Mouse (Mus musculus) spleen, adult 2 months (tissue): ENCODE measurements around the gene Nkx3-2. TPM values are rescaled to one million over a fixed set of nuclear protein-coding genes. Genes with fewer than 3 reads are reported as not detected.

ENCODE experiments used
- DNase-seq, 2 experiments: peaks; one replicate each; pipeline versions ENCODE4 v3.0.0 to v3.0.0-alpha.2; 2012 to 2021; ENCODE audit warnings: low spot score in 2 of 2, low read depth in 1 of 2
- H3K27ac ChIP-seq: fragments of 200-500 bp; 2 replicates; pipeline ENCODE4 v1.5.1; 2012; ENCODE audit warnings: low read length, inconsistent platforms; ENCODE audit not compliant: insufficient read depth
- H3K27me3 ChIP-seq: fragments of 200-500 bp; 2 replicates; pipeline ENCODE4 v1.6.1; 2012; ENCODE audit warnings: mild to moderate bottlenecking, moderate library complexity, low read length, inconsistent platforms; ENCODE audit not compliant: control insufficient read depth, insufficient read depth
- H3K36me3 ChIP-seq: fragments of 200-500 bp; 2 replicates; pipeline ENCODE4 v1.6.1; 2012; ENCODE audit warnings: mild to moderate bottlenecking, low read length, inconsistent platforms; ENCODE audit not compliant: control insufficient read depth, insufficient read depth
- H3K4me1 ChIP-seq: fragments of 200-500 bp; 2 replicates; pipeline ENCODE4 v1.6.1; 2011; ENCODE audit warnings: inconsistent platforms; ENCODE audit not compliant: control insufficient read depth, insufficient read depth, insufficient read length
- H3K4me3 ChIP-seq: fragments of 200-500 bp; 2 replicates; pipeline ENCODE4 v1.5.1; 2011; ENCODE audit warnings: mild to moderate bottlenecking, inconsistent platforms; ENCODE audit not compliant: insufficient read depth, insufficient read length; ENCODE audit errors: extremely low read depth
- CTCF ChIP-seq: fragments of 200-500 bp; IDR thresholded peaks from 2 replicates; pipeline ENCODE4 v1.5.1; 2011; ENCODE audit warnings: mild to moderate bottlenecking, inconsistent platforms; ENCODE audit not compliant: insufficient read depth, insufficient read length, insufficient replicate concordance; ENCODE audit errors: extremely low read depth
- POLR2A ChIP-seq: fragments of 200-500 bp; IDR thresholded peaks from 2 replicates; pipeline ENCODE4 v1.6.1; 2011; ENCODE audit warnings: low read depth, low read length, inconsistent platforms
- WGBS: fragments of 180-500 bp; shearing (Covaris S2); methylation state at CpG from one replicate; pipeline ENCODE4 v1.1.7; 2018; 5-methylcytosine and 5-hydroxymethylcytosine counted together
- polyA plus RNA-seq: library from polyadenylated mRNA; depleted of rRNA; stranded (reverse); fragments of >200 nt; gene quantifications from 2 replicates; pipeline ENCODE4 v1.2.3, GENCODE M21; 2012; rRNA removed

The Nkx3-2 gene
- polyA plus RNA-seq, 1 experiment, result 4.6 TPM

- peaks cover 2% of the 10 kb centered on the region; the same call in 1 of the 2 replicates for H3K27me3 ChIP-seq
- H3K4me3 ChIP-seq, result no peak overlapping the region
- H3K4me1 ChIP-seq, result no peaks in the 10 kb centered on the region
- WGBS, result 30% methylated on average over 7 of the region's 7 CpGs
- H3K27ac ChIP-seq, result no peak overlapping the region
- no peaks in the 10 kb centered on the region for H3K36me3 ChIP-seq
- TF ChIP-seq POLR2A, result no peak
- no peak for TF ChIP-seq CTCF
- DNase-seq, result no peak
These were observed 20.1 kb downstream of the Nkx3-2 start for GRCm38 (mm10) chr5:41744234-41744633.

- Histone ChIP-seq H3K27me3 (no peaks in the 10 kb centered on the region), H3K27ac (no peak overlapping the region), H3K4me3 (no peak overlapping the region), H3K4me1 (no peaks in the 10 kb centered on the region), H3K36me3 (no peaks in the 10 kb centered on the region)
- TF ChIP-seq CTCF (no peak), POLR2A (no peak)
- 21% methylated on average over 6 of the region's 6 CpGs for WGBS
- DNase-seq, result peak in 1 of 2 experiments; percentile 36
These were observed 25.5 kb downstream of the Nkx3-2 start for GRCm38 (mm10) chr5:41738817-41739216.

- H3K27ac ChIP-seq, result no peak overlapping the region
- no peak overlapping the region for H3K4me3 ChIP-seq
- no peaks in the 10 kb centered on the region for H3K27me3 ChIP-seq
- TF ChIP-seq POLR2A (no peak), CTCF (no peak)
- no peak for DNase-seq
- H3K36me3 ChIP-seq, result no peaks in the 10 kb centered on the region
- no peaks in the 10 kb centered on the region for H3K4me1 ChIP-seq
- WGBS, result 88% methylated on average over 5 of the region's 5 CpGs
These were observed 27.3 kb downstream of the Nkx3-2 start for GRCm38 (mm10) chr5:41737039-41737438.

- Histone ChIP-seq H3K36me3 (no peaks in the 10 kb centered on the region), H3K4me3 (no peak overlapping the region), H3K4me1 (no peaks in the 10 kb centered on the region), H3K27me3 (no peaks in the 10 kb centered on the region; the same call in 1 of the 2 replicates), H3K27ac (no peak overlapping the region)
- no peak for DNase-seq
- WGBS, result 31% methylated on average over 1 of the region's 1 CpGs
- TF ChIP-seq POLR2A (no peak), CTCF (no peak)
These were observed 37.3 kb downstream of the Nkx3-2 start for GRCm38 (mm10) chr5:41727017-41727416.

- TF ChIP-seq CTCF, result no peak
- WGBS, result 97% methylated on average over 6 of the region's 6 CpGs
- H3K4me1 ChIP-seq, result no peaks in the 10 kb centered on the region
- H3K27me3 ChIP-seq, result no peaks in the 10 kb centered on the region; the same call in 1 of the 2 replicates
- DNase-seq, result no peak
- H3K4me3 ChIP-seq, result no peak overlapping the region
- no peaks in the 10 kb centered on the region for H3K36me3 ChIP-seq
- no peak overlapping the region for H3K27ac ChIP-seq
These were observed 38.7 kb downstream of the Nkx3-2 start for GRCm38 (mm10) chr5:41725573-41725972.

Other genes starting within 250 kb of the Nkx3-2 start
- 13.9 and 20.4 TPM in 2 replicates for gene Rab28, start 56.3 kb downstream of the Nkx3-2 start, polyA plus RNA-seq
- gene Bod1l, start 79.8 kb upstream of the Nkx3-2 start, polyA plus RNA-seq, result 3.3 and 5.9 TPM in 2 replicates